Mouse (Mus musculus): ENCODE results near the gene Grin2b. TPM values are rescaled to one million over a fixed set of nuclear protein-coding genes. Genes with fewer than 3 reads are reported as not detected.
A peak's percentile ranks its signal among the peaks of the same experiment; 100 is the strongest.

The Grin2b gene
- polyA plus RNA-seq, 1 experiment from 2014 or later: 4.3 TPM

GRCm38 (mm10) chr6:136026936-136027335 lies 146.4 kb downstream of the Grin2b start:
- Histone ChIP-seq H3K9me3 (no peaks in the 10 kb centered on the region), H3K36me3 (no peaks in the 10 kb centered on the region), H3K9ac (no peak overlapping the region), H3K4me1 (no peaks in the 10 kb centered on the region), H3K4me2 (replicated peaks) (no peak overlapping the region), H3K27ac (no peak overlapping the region), H3K4me3 (no peak overlapping the region), H3K27me3 (no peaks in the 10 kb centered on the region)
- WGBS: 92% methylated on average over 6 of the region's 6 CpGs
- no peak for ATAC-seq (ENCODE audit: low FRiP score, low read depth)

DNA sequence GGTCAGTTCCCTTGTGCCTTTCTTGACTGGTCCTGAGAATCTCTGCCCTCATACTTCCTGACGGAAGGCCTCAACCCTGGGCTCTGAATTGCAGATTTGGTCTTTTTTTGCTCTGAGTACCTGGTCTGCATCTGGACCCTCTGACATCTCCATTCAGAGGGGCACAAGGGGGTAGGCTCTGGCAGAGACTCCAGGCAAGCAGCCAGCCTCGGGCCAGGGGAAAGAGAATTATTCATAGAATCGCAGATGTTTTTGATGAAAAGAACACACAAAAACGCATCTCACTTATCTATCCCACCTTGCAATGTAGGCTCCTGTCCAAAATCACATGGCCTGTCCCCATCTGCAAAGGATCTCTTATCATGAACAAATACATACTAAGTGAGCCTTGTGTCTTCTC lies 147.5 kb downstream of the Grin2b start:
- no peaks in the 10 kb centered on the region for H3K36me3 ChIP-seq
- H3K9me3 ChIP-seq: no peaks in the 10 kb centered on the region
- H3K27ac ChIP-seq: no peak overlapping the region
- H3K27me3 ChIP-seq: no peaks in the 10 kb centered on the region
- no peak overlapping the region for H3K4me2 ChIP-seq (replicated peaks)
- H3K4me3 ChIP-seq: no peak overlapping the region
- ATAC-seq (ENCODE audit: low FRiP score, low read depth): no peak
- H3K9ac ChIP-seq: no peak overlapping the region
- H3K4me1 ChIP-seq: no peaks in the 10 kb centered on the region
- 76% methylated on average over 4 of the region's 4 CpGs for WGBS

- Histone ChIP-seq H3K27ac (no peak overlapping the region), H3K27me3 (no peaks in the 10 kb centered on the region), H3K9me3 (no peaks in the 10 kb centered on the region), H3K4me3 (no peak overlapping the region), H3K4me2 (replicated peaks) (no peak overlapping the region), H3K36me3 (no peaks in the 10 kb centered on the region), H3K4me1 (no peaks in the 10 kb centered on the region), H3K9ac (no peak overlapping the region)
- ATAC-seq (ENCODE audit: low FRiP score, low read depth): no peak
- 83% methylated on average over 3 of the region's 3 CpGs for WGBS
These were observed 152.9 kb downstream of the Grin2b start for GRCm38 (mm10) chr6:136020460-136020859.

GRCm38 (mm10) chr6:136018962-136019361 lies 154.3 kb downstream of the Grin2b start:
- no peaks in the 10 kb centered on the region for H3K9me3 ChIP-seq
- H3K4me1 ChIP-seq: no peaks in the 10 kb centered on the region
- no peaks in the 10 kb centered on the region for H3K27me3 ChIP-seq
- H3K4me3 ChIP-seq: no peak overlapping the region
- no peaks in the 10 kb centered on the region for H3K36me3 ChIP-seq
- H3K4me2 ChIP-seq (replicated peaks): no peak overlapping the region
- H3K27ac ChIP-seq: no peak overlapping the region
- WGBS: 90% methylated on average over 1 of the region's 1 CpGs
- no peak for ATAC-seq (ENCODE audit: low FRiP score, low read depth)
- no peak overlapping the region for H3K9ac ChIP-seq

DNA sequence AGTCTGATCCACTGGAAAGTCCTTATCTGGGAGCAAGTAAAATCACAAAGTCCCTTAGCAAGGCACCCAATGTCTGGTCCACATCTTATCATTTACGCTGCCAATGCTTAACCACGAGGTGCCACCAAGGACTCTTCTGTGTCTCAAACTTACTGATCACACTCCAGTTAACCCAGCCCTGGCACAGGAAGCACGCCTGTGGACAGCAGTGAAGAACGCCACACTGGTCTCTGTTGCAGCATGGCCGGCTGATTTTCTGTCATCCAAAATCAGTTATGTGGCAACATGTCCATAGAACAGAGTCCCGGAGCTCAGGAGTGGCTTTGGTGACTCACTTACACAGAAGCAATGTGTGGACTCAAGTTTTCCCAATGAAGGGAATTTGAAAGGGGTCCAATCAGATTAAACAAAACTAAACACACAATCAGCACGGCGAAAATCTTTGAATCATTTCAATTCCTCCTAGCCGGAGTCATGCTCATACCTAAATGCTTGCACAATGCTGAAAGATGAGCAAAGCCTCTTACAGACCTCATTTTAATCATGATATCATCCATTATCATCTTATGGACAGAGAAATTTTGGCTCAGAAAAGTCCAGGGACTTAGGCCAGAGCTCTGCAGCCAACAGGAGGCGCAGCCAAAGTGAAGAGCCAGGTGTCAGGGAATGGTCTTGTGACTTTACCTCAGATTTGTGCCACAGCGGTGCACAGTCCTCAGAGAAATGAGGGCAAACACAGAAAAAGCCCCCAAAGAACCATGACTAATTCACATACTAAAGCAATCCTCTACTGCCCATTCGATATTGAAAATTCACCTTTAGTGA lies 159.5 kb downstream of the Grin2b start:
- Histone ChIP-seq H3K4me2 (replicated peaks) (no peak overlapping the region), H3K9me3 (no peaks in the 10 kb centered on the region), H3K36me3 (no peaks in the 10 kb centered on the region), H3K4me1 (peaks cover 12% of the 10 kb centered on the region), H3K27ac (no peak overlapping the region), H3K4me3 (no peak overlapping the region), H3K27me3 (no peaks in the 10 kb centered on the region), H3K9ac (no peak overlapping the region)
- no peak for ATAC-seq (ENCODE audit: low FRiP score, low read depth)
- WGBS: 92% methylated on average over 12 of the region's 12 CpGs

DNA sequence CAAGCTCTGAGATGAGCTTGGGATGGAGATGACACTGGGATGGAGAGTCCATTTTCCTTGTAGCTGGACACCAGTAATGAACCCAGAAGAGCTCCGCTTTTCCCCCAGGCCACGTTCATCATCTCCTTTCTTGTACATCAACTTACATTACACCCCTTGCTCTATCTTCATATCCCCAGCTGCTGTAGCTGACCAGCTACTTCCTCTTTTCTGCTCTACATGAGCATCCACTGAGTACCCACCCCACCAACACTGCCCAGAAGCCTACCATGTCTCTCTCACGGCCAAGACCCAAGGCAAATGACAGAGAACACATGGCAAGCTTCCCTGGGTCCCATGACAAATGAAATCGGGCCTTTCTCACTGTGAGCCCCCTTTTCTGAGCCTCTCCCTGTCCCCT lies 161.8 kb downstream of the Grin2b start:
- Histone ChIP-seq H3K36me3 (no peaks in the 10 kb centered on the region), H3K9ac (no peak overlapping the region), H3K9me3 (no peaks in the 10 kb centered on the region), H3K27me3 (no peaks in the 10 kb centered on the region), H3K4me3 (no peak overlapping the region), H3K4me2 (replicated peaks) (no peak overlapping the region), H3K27ac (no peak overlapping the region), H3K4me1 (peaks cover 12% of the 10 kb centered on the region)
- ATAC-seq (ENCODE audit: low FRiP score, low read depth): no peak
- WGBS: 87% methylated on average over 4 of the region's 4 CpGs

DNA sequence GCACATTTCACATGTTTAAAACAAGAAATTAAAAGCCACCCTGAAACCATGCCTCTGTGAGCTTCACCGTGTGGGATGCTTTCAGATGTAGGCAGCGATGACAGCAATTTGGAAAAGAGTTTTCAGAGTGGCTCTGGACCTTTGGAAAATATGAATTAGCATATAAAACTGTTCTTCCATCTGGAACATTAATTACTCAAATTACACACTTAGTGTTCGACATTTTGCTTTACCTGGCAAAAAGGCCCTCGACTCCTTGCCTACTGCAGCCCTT lies 162.3 kb downstream of the Grin2b start:
- ATAC-seq (ENCODE audit: low FRiP score, low read depth): no peak
- no peaks in the 10 kb centered on the region for H3K27me3 ChIP-seq
- H3K36me3 ChIP-seq: no peaks in the 10 kb centered on the region

GRCm38 (mm10) chr6:136010290-136011037 lies 162.8 kb downstream of the Grin2b start:
- Histone ChIP-seq H3K36me3 (no peaks in the 10 kb centered on the region), H3K27ac (no peak overlapping the region; the same call in 1 of the 2 replicates), H3K9ac (no peak overlapping the region), H3K4me1 (peaks cover 12% of the 10 kb centered on the region), H3K4me3 (no peak overlapping the region), H3K27me3 (no peaks in the 10 kb centered on the region), H3K4me2 (replicated peaks) (no peak overlapping the region), H3K9me3 (no peaks in the 10 kb centered on the region)
- ATAC-seq (ENCODE audit: low FRiP score, low read depth): peak; percentile 64; the same call in 1 of the 2 replicates
- WGBS: 35% methylated on average over 7 of the region's 7 CpGs

More for the DNA sequence above, 162.3 kb downstream of the Grin2b start:
- H3K4me2 ChIP-seq (replicated peaks): no peak overlapping the region
- no peak overlapping the region for H3K4me3 ChIP-seq
- no peak overlapping the region for H3K9ac ChIP-seq
- no peaks in the 10 kb centered on the region for H3K9me3 ChIP-seq
- H3K27ac ChIP-seq: no peak overlapping the region
- H3K4me1 ChIP-seq: peaks cover 12% of the 10 kb centered on the region
- WGBS: 76% methylated on average over 4 of the region's 4 CpGs

DNA sequence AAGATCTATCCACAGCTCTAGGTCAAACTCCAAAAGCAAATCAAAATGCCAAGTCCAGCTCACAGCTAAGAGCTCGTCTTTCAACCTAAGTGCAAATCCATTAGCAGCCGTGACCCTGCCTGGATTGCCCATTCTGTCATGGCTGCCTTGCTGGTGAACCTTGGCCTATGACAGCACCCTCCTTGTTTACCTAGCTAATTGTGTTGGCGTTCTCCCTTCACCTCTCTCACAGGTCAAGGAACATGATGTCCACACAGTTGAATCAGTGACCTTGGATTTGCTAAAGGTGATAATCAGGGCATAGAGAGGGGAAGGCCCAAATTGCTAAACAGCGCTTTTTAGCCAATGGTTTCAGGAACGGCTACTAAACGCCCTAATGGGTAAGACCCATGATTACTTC lies 165.2 kb downstream of the Grin2b start:
- Histone ChIP-seq H3K4me3 (no peak overlapping the region), H3K36me3 (no peaks in the 10 kb centered on the region), H3K27ac (no peak overlapping the region), H3K4me1 (peaks cover 12% of the 10 kb centered on the region), H3K9me3 (no peaks in the 10 kb centered on the region), H3K4me2 (replicated peaks) (no peak overlapping the region), H3K27me3 (no peaks in the 10 kb centered on the region), H3K9ac (no peak overlapping the region)
- ATAC-seq (ENCODE audit: low FRiP score, low read depth): no peak
- 78% methylated on average over 6 of the region's 6 CpGs for WGBS

- Histone ChIP-seq H3K27ac (no peak overlapping the region), H3K9ac (no peak overlapping the region), H3K36me3 (no peaks in the 10 kb centered on the region), H3K4me3 (no peak overlapping the region), H3K9me3 (peaks cover 4% of the 10 kb centered on the region; the same call in 1 of the 2 replicates), H3K4me2 (replicated peaks) (no peak overlapping the region), H3K4me1 (no peaks in the 10 kb centered on the region), H3K27me3 (no peaks in the 10 kb centered on the region)
- ATAC-seq (ENCODE audit: low FRiP score, low read depth): no peak
- 79% methylated on average over 7 of the region's 7 CpGs for WGBS
These were observed 178.6 kb downstream of the Grin2b start for GRCm38 (mm10) chr6:135994691-135995090.

GRCm38 (mm10) chr6:135993897-135994296 lies 179.4 kb downstream of the Grin2b start:
- ATAC-seq (ENCODE audit: low FRiP score, low read depth): no peak
- 84% methylated on average over 3 of the region's 3 CpGs for whole genome bisulfite sequencing

GRCm38 (mm10) chr6:135993378-135993777 lies 179.9 kb downstream of the Grin2b start:
- Histone ChIP-seq H3K27me3 (no peaks in the 10 kb centered on the region), H3K4me1 (no peaks in the 10 kb centered on the region), H3K27ac (no peak overlapping the region), H3K36me3 (no peaks in the 10 kb centered on the region), H3K4me3 (no peak overlapping the region), H3K9ac (no peak overlapping the region), H3K9me3 (peaks cover 4% of the 10 kb centered on the region; the same call in 1 of the 2 replicates), H3K4me2 (replicated peaks) (no peak overlapping the region)
- ATAC-seq (ENCODE audit: low FRiP score, low read depth): no peak
- WGBS: 89% methylated on average over 11 of the region's 11 CpGs

More at GRCm38 (mm10) chr6:135993897-135994296, 179.4 kb downstream of the Grin2b start:
- H3K4me2 ChIP-seq (replicated peaks): no peak overlapping the region
- H3K36me3 ChIP-seq: no peaks in the 10 kb centered on the region
- no peak overlapping the region for H3K9ac ChIP-seq
- no peaks in the 10 kb centered on the region for H3K27me3 ChIP-seq
- no peak overlapping the region for H3K4me3 ChIP-seq
- H3K9me3 ChIP-seq: peaks cover 4% of the 10 kb centered on the region; the same call in 1 of the 2 replicates
- no peaks in the 10 kb centered on the region for H3K4me1 ChIP-seq
- no peak overlapping the region for H3K27ac ChIP-seq
